Mouse (Mus musculus) lung, postnatal 0 days (tissue): ENCODE measurements around the gene Pstpip1.

ENCODE experiments used
- CTCF ChIP-seq: IDR thresholded peaks from 2 replicates; pipeline ENCODE4 v1.5.1; 2016; ENCODE audit warnings: antibody characterized with exemption, mild to moderate bottlenecking
- EP300 ChIP-seq: IDR thresholded peaks from 2 replicates; pipeline ENCODE4 v1.6.1; 2016; ENCODE audit warnings: antibody characterized with exemption, mild to moderate bottlenecking, control low read depth

DNA sequence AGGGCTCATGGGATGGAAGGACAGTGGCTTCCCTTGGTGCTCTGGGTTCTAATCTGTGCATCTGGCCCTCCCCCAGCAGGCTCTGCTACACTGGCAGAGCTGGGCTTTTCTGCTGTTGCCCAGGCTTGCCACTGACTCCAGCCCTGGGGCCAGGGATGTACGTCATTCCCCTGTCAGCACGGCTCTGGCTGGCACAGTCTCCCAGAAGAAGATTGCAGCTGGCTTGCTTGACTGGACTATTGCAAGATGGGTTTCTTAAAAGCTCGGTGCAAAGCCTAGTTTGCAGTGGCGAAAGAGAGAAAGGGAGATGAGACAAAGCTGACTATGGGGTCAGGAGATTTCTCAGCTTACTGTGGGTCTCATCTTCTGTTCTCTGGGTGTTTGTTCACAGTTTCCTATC lies 87.6 kb downstream of the Pstpip1 start:
- TF ChIP-seq CTCF (no peak), EP300 (no peak)
